11 mouse cellular contexts compared by ENCODE assay signal in genomic region chr19:8710057-8710456, GRCm38 (mm10). TPM values are rescaled to one million over a fixed set of nuclear protein-coding genes. Genes with fewer than 3 reads are reported as not detected.
DNase-seq lines count a peak whose midpoint lies in the region; ATAC-seq and TF ChIP-seq lines count a peak whose summit lies in the region.
"Had no signal": no experiment of that assay in that cellular context is flagged by ENCODE, and none has a peak within 500 bp of the region (broad histone marks: within the 10 kb centered on the region; RNA-seq: fewer than 3 reads in every experiment).

No protein-coding gene starts in this region.

- 89% methylated on average over 2 of the region's 2 CpGs for WGBS in embryonic facial prominence, embryonic 12.5 days
- WGBS in embryonic facial prominence, embryonic 10.5 days = 92% methylated on average over 2 of the region's 2 CpGs
- WGBS in liver, embryonic 11.5 days = 97% methylated on average over 2 of the region's 2 CpGs
- 86% methylated on average over 2 of the region's 2 CpGs for WGBS in intestine, embryonic 14.5 days
- 97% methylated on average over 2 of the region's 2 CpGs for WGBS in thymus, adult 2 months

- 0 out of 2 replicates have a peak overlapping the region, but pooled peaks have one; percentile 4 for H3K4me2 ChIP-seq in embryonic facial prominence, embryonic 12.5 days (replicated peaks)
- H3K4me2 ChIP-seq in liver, embryonic 11.5 days = peak overlapping the region; percentile 82
- no peak overlapping the region for H3K4me2 ChIP-seq in intestine, embryonic 14.5 days (ENCODE audit: low read length)
- H3K4me2 ChIP-seq in myocyte (ENCODE audit: low read depth) = peak overlapping the region; percentile 95

- peaks cover 56% of the 10 kb centered on the region for H3K79me2 ChIP-seq in myocyte (ENCODE audit: control insufficient read depth, insufficient read depth)

- H3K9me3 ChIP-seq in embryonic facial prominence, embryonic 12.5 days = no peaks in the 10 kb centered on the region
- no peaks in the 10 kb centered on the region for H3K9me3 ChIP-seq in embryonic facial prominence, embryonic 10.5 days
- no peaks in the 10 kb centered on the region for H3K9me3 ChIP-seq in liver, embryonic 11.5 days (ENCODE audit: control insufficient read depth, low read length)
- H3K9me3 ChIP-seq in intestine, embryonic 14.5 days (ENCODE audit: control insufficient read depth, low read length) = no peaks in the 10 kb centered on the region
- H3K9me3 ChIP-seq: limb, embryonic 12.5 days had no signal

- peaks cover 56% of the 10 kb centered on the region for H3K36me3 ChIP-seq in embryonic facial prominence, embryonic 12.5 days
- H3K36me3 ChIP-seq in embryonic facial prominence, embryonic 10.5 days (replicated peaks) = peaks cover 66% of the 10 kb centered on the region
- H3K36me3 ChIP-seq in liver, embryonic 11.5 days (ENCODE audit: control insufficient read depth, insufficient read depth, low read length) = peaks cover 43% of the 10 kb centered on the region
- H3K36me3 ChIP-seq in intestine, embryonic 14.5 days (ENCODE audit: control insufficient read depth, insufficient read depth, low read length) = peaks cover 56% of the 10 kb centered on the region
- H3K36me3 ChIP-seq in myocyte (ENCODE audit: control insufficient read depth, insufficient read depth) = peaks cover 59% of the 10 kb centered on the region
- peaks cover 35% of the 10 kb centered on the region for H3K36me3 ChIP-seq in thymus, adult 2 months (ENCODE audit: control insufficient read depth, insufficient read depth, low read length)

- H3K27ac ChIP-seq in embryonic facial prominence, embryonic 12.5 days = no peak overlapping the region
- no peak overlapping the region for H3K27ac ChIP-seq in embryonic facial prominence, embryonic 10.5 days (replicated peaks)
- no peak overlapping the region for H3K27ac ChIP-seq in liver, embryonic 11.5 days (ENCODE audit: low read depth, low read length)
- H3K27ac ChIP-seq in intestine, embryonic 14.5 days (ENCODE audit: low read depth) = 0 out of 2 replicates have a peak overlapping the region, but pooled peaks have one; percentile 30
- H3K27ac ChIP-seq in thymus, adult 2 months (ENCODE audit: control insufficient read depth, insufficient read depth, low read length) = no peak overlapping the region
- H3K27ac ChIP-seq: limb, embryonic 12.5 days had no signal

- no peaks in the 10 kb centered on the region for H3K27me3 ChIP-seq in embryonic facial prominence, embryonic 12.5 days
- H3K27me3 ChIP-seq in embryonic facial prominence, embryonic 10.5 days (replicated peaks; ENCODE audit: low read depth, poor library complexity, severe bottlenecking) = no peaks in the 10 kb centered on the region
- no peaks in the 10 kb centered on the region for H3K27me3 ChIP-seq in liver, embryonic 11.5 days (replicated peaks; ENCODE audit: control insufficient read depth, insufficient read depth, low read length)
- H3K27me3 ChIP-seq in intestine, embryonic 14.5 days (replicated peaks; ENCODE audit: control insufficient read depth, insufficient read depth, low read length) = no peaks in the 10 kb centered on the region
- H3K27me3 ChIP-seq in myocyte (ENCODE audit: control insufficient read depth, insufficient read depth, insufficient read length) = no peaks in the 10 kb centered on the region
- no peaks in the 10 kb centered on the region for H3K27me3 ChIP-seq in thymus, adult 2 months (ENCODE audit: control insufficient read depth, insufficient read depth, low read length)
- H3K27me3 ChIP-seq: limb, embryonic 12.5 days had no signal

- DNase-seq in embryonic facial prominence, embryonic 10.5 days (ENCODE audit: low spot score) = no peak
- no peak for DNase-seq in liver, embryonic 11.5 days (ENCODE audit: low spot score)
- DNase-seq in liver = no peak
- no peak for DNase-seq in intestine, embryonic 14.5 days (ENCODE audit: low spot score)
- no peak for DNase-seq in thymus, adult 2 months
- DNase-seq: adrenal gland, adult 8-10 months had no signal

- H3ac ChIP-seq in myocyte (ENCODE audit: control insufficient read depth, insufficient read length) = no peak overlapping the region

- H3K9ac ChIP-seq in embryonic facial prominence, embryonic 12.5 days = no peak overlapping the region
- no peak overlapping the region for H3K9ac ChIP-seq in liver, embryonic 11.5 days (ENCODE audit: low read depth, low read length)
- no peak overlapping the region for H3K9ac ChIP-seq in intestine, embryonic 14.5 days (ENCODE audit: low read length)
- H3K9ac ChIP-seq: limb, embryonic 12.5 days had no signal

- no peak for TF ChIP-seq POLR2A in myocyte (IDR thresholded peaks at IDR 0.05; ENCODE audit: insufficient read length, low read depth)
- TF ChIP-seq POLR2A in thymus, adult 2 months (IDR thresholded peaks at IDR 0.05; ENCODE audit: control insufficient read depth, extremely low read depth, insufficient read depth, low read length, poor library complexity) = no peak

- H3K4me3 ChIP-seq in embryonic facial prominence, embryonic 12.5 days = no peak overlapping the region
- no peak overlapping the region for H3K4me3 ChIP-seq in embryonic facial prominence, embryonic 10.5 days
- H3K4me3 ChIP-seq in liver, embryonic 11.5 days (ENCODE audit: low read depth, low read length) = no peak overlapping the region
- no peak overlapping the region for H3K4me3 ChIP-seq in intestine, embryonic 14.5 days (ENCODE audit: low read depth, low read length)
- H3K4me3 ChIP-seq in myocyte = peak overlapping the region; percentile 93
- H3K4me3 ChIP-seq in thymus, adult 2 months (ENCODE audit: control insufficient read depth, insufficient read depth, low read length) = no peak overlapping the region
- H3K4me3 ChIP-seq: limb, embryonic 12.5 days had no signal

- TF ChIP-seq CTCF in thymus, adult 2 months (IDR thresholded peaks at IDR 0.05; ENCODE audit: borderline replicate concordance, control insufficient read depth, extremely low read depth, insufficient read depth, low read length, poor library complexity) = no peak

- ATAC-seq in embryonic facial prominence, embryonic 12.5 days (ENCODE audit: insufficient number of reproducible peaks, insufficient read depth, low FRiP score, low TSS enrichment) = no peak
- no peak for ATAC-seq in liver, embryonic 11.5 days (replicated peaks; ENCODE audit: low FRiP score)
- no peak for ATAC-seq in intestine, embryonic 14.5 days (replicated peaks; ENCODE audit: low FRiP score, low TSS enrichment, low read depth)
- no peak for ATAC-seq in frontal cortex, adult (ENCODE audit: low TSS enrichment)

- H3K4me1 ChIP-seq in embryonic facial prominence, embryonic 12.5 days = peaks cover 22% of the 10 kb centered on the region
- peaks cover 34% of the 10 kb centered on the region for H3K4me1 ChIP-seq in embryonic facial prominence, embryonic 10.5 days
- peaks cover 40% of the 10 kb centered on the region for H3K4me1 ChIP-seq in liver, embryonic 11.5 days (replicated peaks; ENCODE audit: control insufficient read depth, insufficient read depth, low read length)
- H3K4me1 ChIP-seq in intestine, embryonic 14.5 days (replicated peaks; ENCODE audit: control insufficient read depth, insufficient read depth, low read length) = peaks cover 27% of the 10 kb centered on the region
- H3K4me1 ChIP-seq in thymus, adult 2 months (replicated peaks; ENCODE audit: control insufficient read depth, insufficient read depth, low read length) = peaks cover 13% of the 10 kb centered on the region

RNA-seq across cellular contexts. Expression of gene Slc3a2, which starts 13.1 kb away (rescaled TPM):
- polyA plus RNA-seq in embryonic facial prominence, embryonic 12.5 days (2016; fragmentation: Nextera tagmentation; extraction: Ambion mirVana) = 119 and 122 TPM in 2 replicates
- 125 and 127 TPM in 2 replicates for polyA plus RNA-seq in embryonic facial prominence, embryonic 10.5 days (2016; fragmentation: Nextera tagmentation; extraction: Ambion mirVana)
- polyA plus RNA-seq in liver, embryonic 11.5 days (2014; fragmentation: Nextera tagmentation; extraction: Ambion mirVana) = 150 and 159 TPM in 2 replicates
- polyA plus RNA-seq in intestine, embryonic 14.5 days (2014; fragmentation: Nextera tagmentation; extraction: Ambion mirVana) = 121 and 126 TPM in 2 replicates
- 806 TPM for polyA plus RNA-seq in myocyte (2012; fragmentation: generic; extraction: Trizol)
- polyA plus RNA-seq in thymus, adult 2 months (2012; rRNA removed) = 154 and 165 TPM in 2 replicates

RNA-seq across cellular contexts. Expression of gene Wdr74, which starts 25.6 kb away (rescaled TPM):
- 88.5 and 98.3 TPM in 2 replicates for polyA plus RNA-seq in embryonic facial prominence, embryonic 12.5 days (2016; fragmentation: Nextera tagmentation; extraction: Ambion mirVana)
- polyA plus RNA-seq in embryonic facial prominence, embryonic 10.5 days (2016; fragmentation: Nextera tagmentation; extraction: Ambion mirVana) = 117 and 127 TPM in 2 replicates
- polyA plus RNA-seq in liver, embryonic 11.5 days (2014; fragmentation: Nextera tagmentation; extraction: Ambion mirVana) = 142 and 143 TPM in 2 replicates
- 96.3 and 97.8 TPM in 2 replicates for polyA plus RNA-seq in intestine, embryonic 14.5 days (2014; fragmentation: Nextera tagmentation; extraction: Ambion mirVana)
- 109 TPM for polyA plus RNA-seq in myocyte (2012; fragmentation: generic; extraction: Trizol)
- 49.2 and 54.7 TPM in 2 replicates for polyA plus RNA-seq in thymus, adult 2 months (2012; rRNA removed)

RNA-seq across cellular contexts. Expression of gene 1700092M07Rik, which starts 30.5 kb away (rescaled TPM):
- polyA plus RNA-seq in embryonic facial prominence, embryonic 12.5 days (2016; fragmentation: Nextera tagmentation; extraction: Ambion mirVana) = 2.6 and 2.7 TPM in 2 replicates
- 3.4 and 3.5 TPM in 2 replicates for polyA plus RNA-seq in embryonic facial prominence, embryonic 10.5 days (2016; fragmentation: Nextera tagmentation; extraction: Ambion mirVana)
- polyA plus RNA-seq in liver, embryonic 11.5 days (2014; fragmentation: Nextera tagmentation; extraction: Ambion mirVana) = 1.7 and 2.0 TPM in 2 replicates
- polyA plus RNA-seq in intestine, embryonic 14.5 days (2014; fragmentation: Nextera tagmentation; extraction: Ambion mirVana) = 0.90 and 1.3 TPM in 2 replicates
- 0.94 TPM for polyA plus RNA-seq in myocyte (2012; fragmentation: generic; extraction: Trizol)
- not detected in 2 replicates for polyA plus RNA-seq in thymus, adult 2 months (2012; rRNA removed)

RNA-seq across cellular contexts. Expression of gene Stx5a, which starts 31.2 kb away (rescaled TPM):
- polyA plus RNA-seq in embryonic facial prominence, embryonic 12.5 days (2016; fragmentation: Nextera tagmentation; extraction: Ambion mirVana) = 165 and 172 TPM in 2 replicates
- 97.0 and 108 TPM in 2 replicates for polyA plus RNA-seq in embryonic facial prominence, embryonic 10.5 days (2016; fragmentation: Nextera tagmentation; extraction: Ambion mirVana)
- polyA plus RNA-seq in liver, embryonic 11.5 days (2014; fragmentation: Nextera tagmentation; extraction: Ambion mirVana) = 69.5 and 73.1 TPM in 2 replicates
- polyA plus RNA-seq in intestine, embryonic 14.5 days (2014; fragmentation: Nextera tagmentation; extraction: Ambion mirVana) = 114 and 132 TPM in 2 replicates
- polyA plus RNA-seq in myocyte (2012; fragmentation: generic; extraction: Trizol) = 49.5 TPM
- polyA plus RNA-seq in thymus, adult 2 months (2012; rRNA removed) = 128 and 137 TPM in 2 replicates

RNA-seq across cellular contexts. Expression of gene Chrm1, which starts 46.5 kb away (rescaled TPM):
- 0.63 and 0.69 TPM in 2 replicates for polyA plus RNA-seq in embryonic facial prominence, embryonic 12.5 days (2016; fragmentation: Nextera tagmentation; extraction: Ambion mirVana)
- polyA plus RNA-seq in embryonic facial prominence, embryonic 10.5 days (2016; fragmentation: Nextera tagmentation; extraction: Ambion mirVana) = 0.04 and 0.09 TPM in 2 replicates
- polyA plus RNA-seq in liver, embryonic 11.5 days (2014; fragmentation: Nextera tagmentation; extraction: Ambion mirVana) = 0.12 TPM in 1 of 2 replicates, not detected in the other
- polyA plus RNA-seq in intestine, embryonic 14.5 days (2014; fragmentation: Nextera tagmentation; extraction: Ambion mirVana) = 0.26 and 0.44 TPM in 2 replicates
- not detected for polyA plus RNA-seq in myocyte (2012; fragmentation: generic; extraction: Trizol)
- polyA plus RNA-seq in thymus, adult 2 months (2012; rRNA removed) = 0.01 and 0.05 TPM in 2 replicates
- polyA plus RNA-seq: C2C12 had no signal
